Mouse (Mus musculus) cortical plate, adult 2 months (tissue): ENCODE results near the gene Nfkb1.

Experiments used
- CTCF ChIP-seq: fragments of 200-500 bp; IDR thresholded peaks from 2 replicates; pipeline ENCODE4 v1.5.1; 2011; ENCODE audit warnings: mild to moderate bottlenecking, control low read depth, low read length; ENCODE audit not compliant: insufficient read depth; ENCODE audit errors: extremely low read depth
- POLR2A ChIP-seq: fragments of 200-500 bp; IDR thresholded peaks from 2 replicates; pipeline ENCODE4 v1.6.1; 2011; ENCODE audit warnings: mild to moderate bottlenecking, low read length, control low read depth; ENCODE audit not compliant: insufficient read depth; ENCODE audit errors: extremely low read depth

DNA sequence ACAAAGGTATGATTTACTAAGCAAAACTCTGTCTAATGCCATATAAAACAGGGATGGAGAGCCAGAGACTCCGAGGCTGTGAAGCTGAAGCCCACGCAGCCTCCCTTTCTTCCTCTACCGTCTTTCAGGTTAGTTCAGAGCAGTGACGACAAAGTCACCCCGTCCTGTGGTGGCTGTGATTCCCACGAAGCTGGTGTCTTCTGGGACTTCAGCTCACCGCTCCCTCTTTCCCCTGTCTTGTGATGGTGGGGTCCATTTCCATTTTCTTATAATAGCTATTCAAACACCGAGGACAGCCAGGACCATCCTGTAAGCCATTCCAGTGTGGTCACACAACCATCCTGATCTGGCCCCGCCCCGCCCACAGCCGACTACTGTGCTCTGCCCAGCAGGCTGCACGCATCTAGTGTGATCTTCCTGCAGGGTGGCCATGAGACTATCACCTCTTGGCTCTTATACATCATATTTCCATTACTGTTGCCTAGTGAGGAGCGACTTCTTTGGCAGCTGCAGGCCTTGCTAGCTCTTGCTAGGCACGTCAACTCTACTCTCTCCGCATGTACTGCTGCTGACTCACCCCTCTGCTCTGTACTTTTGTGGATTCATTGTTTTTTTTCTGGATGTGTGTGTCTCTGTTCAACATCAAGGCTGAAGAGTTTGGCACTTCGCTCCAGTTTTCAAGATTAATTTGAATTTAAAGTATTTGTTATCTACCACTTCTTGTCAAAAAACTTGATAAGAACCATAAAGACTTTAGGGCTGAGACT lies 50.3 kb downstream of the Nfkb1 start:
- no peak for TF ChIP-seq CTCF
- TF ChIP-seq POLR2A: no peak
